9 mouse cellular contexts compared by ENCODE assay signal in genomic region chr5:128439828-128440227, GRCm38 (mm10). TPM values are rescaled to one million over a fixed set of nuclear protein-coding genes. Genes with fewer than 3 reads are reported as not detected.
A peak's percentile ranks its signal among the peaks of the same experiment; 100 is the strongest.
DNase-seq lines count a peak whose midpoint lies in the region; ATAC-seq and TF ChIP-seq lines count a peak whose summit lies in the region.
"Had no signal": no experiment of that assay in that cellular context is flagged by ENCODE, and none has a peak within 500 bp of the region (broad histone marks: within the 10 kb centered on the region; RNA-seq: fewer than 3 reads in every experiment).

No protein-coding gene starts in this region.

- H3K4me3 ChIP-seq in thymus, adult 2 months (ENCODE audit: control insufficient read depth, insufficient read depth, low read length): no peak overlapping the region
- no peak overlapping the region for H3K4me3 ChIP-seq in hindbrain, embryonic 10.5 days
- H3K4me3 ChIP-seq: lung, embryonic 15.5 days had no signal

- peak; percentile 10 for DNase-seq in thymus, adult 2 months
- DNase-seq in thymus, adult 18-20 months: no peak
- DNase-seq in cerebellum, postnatal 4 days (ENCODE audit: low spot score in 2 of 2): peak; percentile 80 to 91
- DNase-seq in hindbrain, embryonic 10.5 days (ENCODE audit: low spot score): peak; percentile 81
- peak; percentile 60 to 71 for DNase-seq in layer of hippocampus, postnatal 36 days
- peak; percentile 48 to 49 for DNase-seq in right cerebral cortex, postnatal 36 days (ENCODE audit: low spot score in 2 of 2)

- no peak overlapping the region for H3K27ac ChIP-seq in thymus, adult 2 months (ENCODE audit: control insufficient read depth, insufficient read depth, low read length)
- no peak overlapping the region for H3K27ac ChIP-seq in hindbrain, embryonic 10.5 days
- H3K27ac ChIP-seq: lung, embryonic 15.5 days had no signal

- ATAC-seq in megakaryocyte-erythroid progenitor cell, adult 5-6 weeks (replicated peaks; ENCODE audit: low FRiP score, low TSS enrichment, poor library complexity, severe bottlenecking): peak; percentile 82; the same call in 1 of the 2 replicates
- no peak for ATAC-seq in erythroid progenitor cell, adult 5-6 weeks (replicated peaks; ENCODE audit: low FRiP score, poor library complexity, severe bottlenecking)

- TF ChIP-seq CTCF in thymus, adult 2 months (IDR thresholded peaks at IDR 0.05; ENCODE audit: borderline replicate concordance, control insufficient read depth, extremely low read depth, insufficient read depth, low read length, poor library complexity): no peak

- H3K27me3 ChIP-seq in thymus, adult 2 months (ENCODE audit: control insufficient read depth, insufficient read depth, low read length): no peaks in the 10 kb centered on the region
- H3K27me3 ChIP-seq in hindbrain, embryonic 10.5 days (ENCODE audit: insufficient read depth, poor library complexity, severe bottlenecking): peaks cover 91% of the 10 kb centered on the region

- no peaks in the 10 kb centered on the region for H3K4me1 ChIP-seq in thymus, adult 2 months (replicated peaks; ENCODE audit: control insufficient read depth, insufficient read depth, low read length)
- H3K4me1 ChIP-seq in hindbrain, embryonic 10.5 days (replicated peaks): peaks cover 20% of the 10 kb centered on the region

- H3K36me3 ChIP-seq in thymus, adult 2 months (ENCODE audit: control insufficient read depth, insufficient read depth, low read length): no peaks in the 10 kb centered on the region
- no peaks in the 10 kb centered on the region for H3K36me3 ChIP-seq in hindbrain, embryonic 10.5 days
- H3K36me3 ChIP-seq: lung, embryonic 15.5 days had no signal

- WGBS in thymus, adult 2 months: 3% methylated on average over 5 of the region's 5 CpGs
- WGBS in hindbrain, embryonic 10.5 days: under 1% methylated on average over 5 of the region's 5 CpGs

- no peaks in the 10 kb centered on the region for H3K9me3 ChIP-seq in hindbrain, embryonic 10.5 days
- H3K9me3 ChIP-seq: lung, embryonic 15.5 days had no signal

- no peak for TF ChIP-seq POLR2A in thymus, adult 2 months (IDR thresholded peaks at IDR 0.05; ENCODE audit: control insufficient read depth, extremely low read depth, insufficient read depth, low read length, poor library complexity)

RNA-seq across cellular contexts. Expression of gene Tmem132d, which starts 7.0 kb away (rescaled TPM):
- polyA plus RNA-seq in thymus, adult 2 months (2012; rRNA removed): 0.06 and 0.07 TPM in 2 replicates
- polyA plus RNA-seq in hindbrain, embryonic 10.5 days (2016; fragmentation: Nextera tagmentation; extraction: Ambion mirVana): 0.36 and 0.54 TPM in 2 replicates
- 10 to 100 TPM; 14.6 to 20.2 TPM for total RNA-seq in layer of hippocampus, postnatal 36 days (2021)
- total RNA-seq in megakaryocyte-erythroid progenitor cell, adult 5-6 weeks (2014; fragmentation: Nextera tagmentation): not detected in 2 replicates
- total RNA-seq in megakaryocyte-erythroid progenitor cell, adult 5-6 weeks (2017): not detected in 2 replicates
- not detected in 2 replicates for total RNA-seq in erythroid progenitor cell, adult 5-6 weeks (2015; ENCODE audit: low replicate concordance)
- not detected in 2 replicates for total RNA-seq in erythroid progenitor cell, adult 5-6 weeks (2017; ENCODE audit: low replicate concordance)

Comparison
In these comparisons a context has a peak if more than half of its experiments do, and no peak if none do; other contexts are left out.
1. DNase-seq: peak in thymus, adult 2 months (single experiment), cerebellum, postnatal 4 days (2 of 2), hindbrain, embryonic 10.5 days (single experiment), layer of hippocampus, postnatal 36 days (2 of 2) and right cerebral cortex, postnatal 36 days (2 of 2); none in thymus, adult 18-20 months (0 of 2).
2. RNA of gene Tmem132d, which starts 7.0 kb away (total RNA-seq): 14.6 to 20.2 TPM in layer of hippocampus, postnatal 36 days; not detected in megakaryocyte-erythroid progenitor cell, adult 5-6 weeks and not detected in erythroid progenitor cell, adult 5-6 weeks; every median in the first group is over 10 times any median in the second.